Mouse (Mus musculus) myocyte (in vitro differentiated cells): Measurements from ENCODE around the gene Mvd. TPM values are rescaled to one million over a fixed set of nuclear protein-coding genes. Genes with fewer than 3 reads are reported as not detected.

Experiments
- H3K27me3 ChIP-seq: one replicate; pipeline ENCODE4 v1.6.1; 2011; ENCODE audit not compliant: control insufficient read depth, insufficient read depth, insufficient read length
- H3K36me3 ChIP-seq: one replicate; pipeline ENCODE4 v1.6.1; 2011; ENCODE audit not compliant: control insufficient read depth, insufficient read depth
- H3K4me2 ChIP-seq: one replicate; pipeline ENCODE4 v1.6.1; 2011; ENCODE audit warnings: low read depth, control low read depth
- H3K4me3 ChIP-seq: one replicate; pipeline ENCODE4 v1.5.1; 2011; ENCODE audit warnings: mild to moderate bottlenecking, control low read depth, moderate library complexity
- H3K79me2 ChIP-seq: one replicate; pipeline ENCODE4 v1.6.1; 2011; ENCODE audit not compliant: control insufficient read depth, insufficient read depth
- H3ac ChIP-seq: one replicate; pipeline ENCODE4 v1.6.1; 2011; ENCODE audit not compliant: control insufficient read depth, insufficient read length
- CEBPB ChIP-seq: IDR thresholded peaks from 2 replicates; pipeline ENCODE4 v1.6.1; 2011; ENCODE audit warnings: mild to moderate bottlenecking, moderate library complexity; ENCODE audit not compliant: poor library complexity, insufficient read depth, severe bottlenecking
- E2F4 ChIP-seq: IDR thresholded peaks from one replicate; pipeline ENCODE4 v1.6.1; 2011; ENCODE audit warnings: mild to moderate bottlenecking, control low read depth, moderate library complexity; ENCODE audit not compliant: insufficient read depth
- MAX ChIP-seq: IDR thresholded peaks from one replicate; pipeline ENCODE4 v1.6.1; 2011; ENCODE audit warnings: low read depth, mild to moderate bottlenecking, control low read depth
- MYOD1 ChIP-seq, 3 experiments: IDR thresholded peaks; one replicate each; pipeline ENCODE4 v1.6.1; 2011; ENCODE audit warnings: control low read depth in 2 of 3, low read depth in 2 of 3, mild to moderate bottlenecking in 2 of 3, moderate library complexity in 1 of 3; ENCODE audit not compliant: insufficient read length in 2 of 3, control insufficient read depth in 1 of 3
- MYOG ChIP-seq, 3 experiments: IDR thresholded peaks; one replicate each; pipeline ENCODE4 v1.6.1; 2011; ENCODE audit warnings: control low read depth in 2 of 3, low read depth in 2 of 3, mild to moderate bottlenecking in 2 of 3; ENCODE audit not compliant: insufficient read length in 2 of 3, control insufficient read depth in 1 of 3, insufficient read depth in 1 of 3
- POLR2A ChIP-seq: IDR thresholded peaks from one replicate; pipeline ENCODE4 v1.6.1; 2011; ENCODE audit warnings: low read depth, mild to moderate bottlenecking, control low read depth, moderate library complexity; ENCODE audit not compliant: insufficient read length
- POLR2AphosphoS2 ChIP-seq: IDR thresholded peaks from one replicate; pipeline ENCODE4 v1.6.1; 2011; ENCODE audit warnings: low read depth, control low read depth; ENCODE audit not compliant: insufficient read length
- REST ChIP-seq: IDR thresholded peaks from one replicate; pipeline ENCODE4 v1.6.1; 2011; ENCODE audit warnings: mild to moderate bottlenecking, control low read depth, moderate library complexity; ENCODE audit not compliant: insufficient read depth, insufficient read length
- SRF ChIP-seq: IDR thresholded peaks from one replicate; pipeline ENCODE4 v1.6.1; 2011; ENCODE audit warnings: low read depth; ENCODE audit not compliant: control insufficient read depth, insufficient read length
- TCF12 ChIP-seq: IDR thresholded peaks from one replicate; pipeline ENCODE4 v1.6.1; 2011; ENCODE audit warnings: mild to moderate bottlenecking, control low read depth; ENCODE audit not compliant: poor library complexity, insufficient read depth, severe bottlenecking
- TCF3 ChIP-seq: IDR thresholded peaks from one replicate; pipeline ENCODE4 v1.6.1; 2011; ENCODE audit warnings: low read depth, control low read depth; ENCODE audit not compliant: insufficient read length
- USF1 ChIP-seq: IDR thresholded peaks from one replicate; pipeline ENCODE4 v1.6.1; 2011; ENCODE audit warnings: low read depth, mild to moderate bottlenecking, control low read depth, moderate library complexity
- polyA plus RNA-seq: library from polyadenylated mRNA; unstranded; fragments of >200 nt; fragmentation: generic; extraction: Trizol; gene quantifications from one replicate; pipeline ENCODE4 v1.2.1, GENCODE M21; 2012; ENCODE audit warnings: missing spikeins

Mvd gene
- polyA plus RNA-seq, 1 experiment, result 85.3 TPM

DNA sequence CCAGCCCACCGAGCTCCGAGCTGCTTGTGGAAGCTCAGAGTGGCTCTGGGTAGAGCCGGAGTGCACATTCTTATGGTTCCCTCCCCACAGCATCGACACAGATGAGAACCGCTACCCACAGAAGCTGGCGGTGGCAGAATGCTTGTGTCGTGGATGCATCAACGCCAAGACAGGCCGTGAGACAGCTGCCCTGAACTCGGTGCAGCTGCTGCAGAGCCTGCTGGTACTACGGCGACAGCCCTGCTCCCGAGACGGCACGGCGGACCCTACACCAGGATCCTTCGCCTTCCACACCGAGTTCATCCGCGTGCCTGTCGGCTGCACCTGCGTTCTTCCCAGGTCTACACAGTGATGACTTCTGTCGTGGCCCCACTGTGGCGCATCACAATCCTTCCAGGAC lies 20.0 kb downstream of the Mvd start:
- TF ChIP-seq POLR2A (no peak), USF1 (no peak), TCF12 (no peak), E2F4 (no peak), SRF (no peak), MYOG (IDR thresholded peaks at IDR 0.05; ENCODE audit: control insufficient read depth in 1 of 3, insufficient read depth in 1 of 3, insufficient read length in 2 of 3, low read depth in 2 of 3) (peak in 2 of 3 experiments; percentile 60 to 76), MYOD1 (IDR thresholded peaks at IDR 0.05; ENCODE audit: control insufficient read depth in 1 of 3, insufficient read length in 2 of 3, low read depth in 2 of 3) (peak in 2 of 3 experiments; percentile 41 to 77), POLR2AphosphoS2 (no peak)
- no peaks in the 10 kb centered on the region for H3K36me3 ChIP-seq
- H3K27me3 ChIP-seq, result no peaks in the 10 kb centered on the region
- no peak overlapping the region for H3K4me2 ChIP-seq
- no peak overlapping the region for H3ac ChIP-seq
- no peak overlapping the region for H3K4me3 ChIP-seq
- no peaks in the 10 kb centered on the region for H3K79me2 ChIP-seq

DNA sequence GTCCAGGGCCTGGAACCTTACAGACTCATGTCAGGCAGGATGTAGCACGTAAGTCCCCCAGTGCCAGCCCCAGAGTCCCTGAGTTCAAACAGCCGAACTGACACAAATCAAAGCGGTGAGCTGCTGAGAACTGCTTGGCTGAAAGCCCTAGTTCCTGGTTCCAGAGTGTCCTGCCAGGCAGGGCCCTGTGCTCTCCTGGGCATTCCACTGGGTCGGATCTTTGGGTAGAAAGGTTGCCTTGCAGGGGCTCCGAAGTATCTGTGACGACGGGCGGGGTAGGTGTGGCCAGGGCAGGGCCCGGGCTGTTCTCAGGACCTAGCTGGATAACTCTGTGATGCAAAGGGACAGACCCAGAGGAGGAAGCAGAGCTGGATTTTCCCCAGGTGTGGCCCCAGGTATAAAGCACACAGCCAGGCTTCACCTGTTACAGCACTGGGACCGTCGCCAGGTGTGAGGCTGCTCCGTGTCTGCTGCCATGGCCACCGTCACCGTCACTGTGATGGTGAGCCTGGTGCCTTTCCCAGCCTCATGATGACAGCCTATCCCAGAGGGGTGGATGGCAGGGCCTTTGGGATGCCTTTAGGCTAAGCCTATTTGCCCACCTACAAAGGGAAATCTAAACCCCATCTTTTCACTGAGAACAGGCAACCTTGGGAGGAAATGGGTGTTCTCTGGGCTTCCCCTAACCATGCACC lies 21.7 kb downstream of the Mvd start, which contains the start of gene Il17c:
Gene Il17c, plus strand, starts transcription at position 645 of the 695 bp plus-strand sequence.
- Histone ChIP-seq H3K4me2 (no peak within 1 kb of the TSS), H3K79me2 (no peaks in the 10 kb centered on the region), H3ac (no peak within 1 kb of the TSS), H3K27me3 (no peaks in the 10 kb centered on the region), H3K4me3 (no peak within 1 kb of the TSS), H3K36me3 (no peaks in the 10 kb centered on the region)
- TF ChIP-seq TCF12 (no peak), CEBPB (no peak), REST (no peak), TCF3 (no peak), SRF (no peak), MYOD1 (IDR thresholded peaks at IDR 0.05; ENCODE audit: control insufficient read depth in 1 of 3, insufficient read length in 2 of 3, low read depth in 2 of 3) (no peak), USF1 (no peak), POLR2AphosphoS2 (no peak), POLR2A (no peak), MYOG (IDR thresholded peaks at IDR 0.05; ENCODE audit: control insufficient read depth in 1 of 3, insufficient read depth in 1 of 3, insufficient read length in 2 of 3, low read depth in 2 of 3) (no peak), E2F4 (no peak), MAX (no peak)

DNA sequence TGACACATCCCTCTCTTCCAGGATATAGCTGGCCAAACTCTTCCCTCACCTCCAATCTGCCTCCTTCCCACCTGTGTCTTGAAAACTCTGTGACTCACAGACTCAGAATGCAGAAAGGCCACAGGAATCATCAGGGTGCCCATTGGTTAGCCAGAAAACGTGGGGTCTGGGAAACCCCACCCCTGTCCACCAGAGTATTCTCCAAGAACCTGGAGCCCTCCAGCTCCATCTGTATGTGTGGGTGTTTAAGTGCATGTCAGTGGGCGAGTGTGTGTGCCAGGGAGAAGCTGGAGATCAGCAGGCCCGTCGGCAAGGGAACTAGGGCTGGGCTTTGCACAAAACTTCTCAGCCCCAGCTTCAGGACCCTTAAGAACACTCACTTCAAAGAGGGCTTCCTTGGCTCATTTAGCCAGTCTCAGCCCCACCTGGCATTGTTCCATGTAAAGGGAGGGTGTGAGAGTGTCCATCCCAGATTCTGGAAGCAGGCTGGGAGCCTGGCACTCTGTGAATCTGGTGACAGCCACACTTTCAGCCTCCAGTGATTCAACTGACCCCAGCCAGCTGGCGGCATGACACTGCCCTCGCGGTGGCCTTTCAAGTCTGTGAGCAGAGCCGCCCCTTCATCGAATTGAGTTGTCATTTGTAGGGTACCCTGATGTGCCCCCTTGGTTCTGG lies 23.2 kb downstream of the Mvd start:
- Histone ChIP-seq H3K4me2 (no peak overlapping the region), H3K36me3 (no peaks in the 10 kb centered on the region), H3K27me3 (no peaks in the 10 kb centered on the region), H3K79me2 (no peaks in the 10 kb centered on the region), H3ac (no peak overlapping the region), H3K4me3 (no peak overlapping the region)
- TF ChIP-seq MYOG (IDR thresholded peaks at IDR 0.05; ENCODE audit: control insufficient read depth in 1 of 3, insufficient read depth in 1 of 3, insufficient read length in 2 of 3, low read depth in 2 of 3) (no peak), SRF (no peak), POLR2A (no peak), TCF3 (no peak), REST (no peak), MAX (no peak), CEBPB (no peak), MYOD1 (IDR thresholded peaks at IDR 0.05; ENCODE audit: control insufficient read depth in 1 of 3, insufficient read length in 2 of 3, low read depth in 2 of 3) (no peak), POLR2AphosphoS2 (no peak), E2F4 (no peak), USF1 (no peak), TCF12 (no peak)

DNA sequence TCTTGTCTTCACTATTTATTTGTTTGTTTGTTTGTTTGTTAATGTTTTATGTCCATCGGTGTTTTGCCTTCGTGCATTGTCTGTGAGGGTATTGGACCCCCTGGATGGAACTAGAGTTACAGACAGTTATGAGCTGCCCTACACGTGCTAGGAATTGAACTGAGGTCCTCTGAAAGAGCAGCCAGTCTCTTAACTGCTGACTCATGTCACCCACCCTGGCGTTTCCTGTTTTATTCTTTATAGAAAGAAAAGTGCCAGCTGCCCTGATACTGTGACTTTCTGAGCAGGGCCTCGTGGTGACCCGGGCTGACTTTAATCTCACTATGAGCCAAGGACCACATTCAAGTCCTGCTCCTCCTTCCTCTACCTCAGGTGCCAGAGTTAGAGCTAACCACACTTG lies 27.7 kb downstream of the Mvd start:
- Histone ChIP-seq H3K4me3 (no peak overlapping the region), H3K79me2 (no peaks in the 10 kb centered on the region), H3K27me3 (no peaks in the 10 kb centered on the region), H3K36me3 (peaks cover 6% of the 10 kb centered on the region), H3ac (no peak overlapping the region), H3K4me2 (no peak overlapping the region)
- TF ChIP-seq TCF12 (no peak), SRF (no peak), E2F4 (no peak), CEBPB (no peak), MYOG (IDR thresholded peaks at IDR 0.05; ENCODE audit: control insufficient read depth in 1 of 3, insufficient read depth in 1 of 3, insufficient read length in 2 of 3, low read depth in 2 of 3) (no peak), USF1 (no peak), MAX (no peak), TCF3 (no peak), REST (no peak), POLR2A (no peak), POLR2AphosphoS2 (no peak), MYOD1 (IDR thresholded peaks at IDR 0.05; ENCODE audit: control insufficient read depth in 1 of 3, insufficient read length in 2 of 3, low read depth in 2 of 3) (no peak)
